Mouse (Mus musculus) right cerebral cortex, postnatal 10 days (tissue): Measurements from ENCODE around the gene Cldn2.
A peak's percentile ranks its signal among the peaks of the same experiment; 100 is the strongest.
"Not testable (repeated sequence)": the region's sequence is repeated elsewhere in the genome, so short reads cannot be mapped to it uniquely, and the experiment has no call there.

Experiments used
- DNase-seq, 2 experiments: peaks; one replicate each; pipeline ENCODE4 v3.0.0; 2021; ENCODE audit warnings: low spot score in 2 of 2

Gene Cldn2

GRCm38 (mm10) chrX:139800406-139800878 is at the start of gene Cldn2:
TSS of gene Cldn2 (plus strand) at chrX:139800828.
- no peak for DNase-seq

DNA sequence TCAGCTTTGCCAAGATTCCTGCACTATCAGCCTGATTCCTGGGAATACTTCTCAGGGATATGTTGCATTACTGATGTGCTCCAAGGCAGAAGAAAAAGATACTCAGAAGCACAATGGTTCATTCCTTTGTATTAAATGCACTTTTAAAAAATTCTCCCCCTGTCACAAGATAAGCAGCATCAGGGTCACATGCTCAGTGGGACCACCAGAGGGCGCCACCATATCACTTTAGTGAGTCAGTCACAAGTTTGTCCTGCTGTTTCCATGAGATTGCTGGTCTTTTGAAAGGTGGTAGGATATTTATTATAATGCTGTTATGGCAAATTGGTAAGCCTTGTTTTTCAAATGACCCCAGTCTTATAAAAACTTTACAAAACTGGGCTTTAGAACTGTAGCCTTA is 48.8 kb upstream of the Cldn2 start:
- peak in 1 of 2 experiments; percentile 48 for DNase-seq

DNA sequence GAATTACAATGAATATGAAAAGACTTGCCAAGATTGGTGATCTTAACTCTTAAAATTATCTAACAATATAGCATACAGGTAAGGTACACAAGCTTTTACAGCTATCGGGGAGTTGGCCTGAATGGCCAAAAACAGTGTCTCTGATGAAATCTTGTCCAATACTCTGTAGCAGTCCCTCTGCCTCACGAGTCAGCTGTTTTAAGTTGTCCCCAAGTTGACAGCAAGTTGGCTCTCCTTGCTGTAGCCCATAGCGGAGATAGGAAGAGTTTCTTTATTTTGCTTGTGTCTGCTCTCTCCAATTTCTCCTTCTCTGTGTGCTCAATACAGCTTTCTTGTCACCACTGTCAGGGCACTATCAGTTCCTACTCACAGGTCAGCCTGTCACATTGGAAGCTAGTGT is 42.0 kb upstream of the Cldn2 start:
- not testable (repeated sequence) for DNase-seq

DNA sequence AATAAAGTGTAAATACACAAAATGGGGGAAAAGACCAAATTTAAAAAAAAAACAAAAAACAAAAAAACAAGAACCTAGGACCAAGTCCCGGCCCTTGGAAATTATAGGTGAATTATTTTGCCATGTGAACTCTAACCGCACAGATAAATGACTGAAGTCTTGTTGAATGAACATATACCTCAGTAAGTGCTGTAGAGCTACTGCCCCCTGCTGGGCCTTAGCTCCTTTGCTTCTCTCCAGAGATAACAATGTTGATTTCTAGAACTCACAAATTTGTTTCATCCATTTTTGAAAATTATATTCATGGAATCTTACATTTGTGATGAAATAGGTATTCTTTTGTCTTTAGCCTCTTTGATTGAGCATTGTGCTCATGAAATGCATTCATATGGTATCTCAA is 38.1 kb upstream of the Cldn2 start:
- peak; percentile 32 to 53 for DNase-seq

DNA sequence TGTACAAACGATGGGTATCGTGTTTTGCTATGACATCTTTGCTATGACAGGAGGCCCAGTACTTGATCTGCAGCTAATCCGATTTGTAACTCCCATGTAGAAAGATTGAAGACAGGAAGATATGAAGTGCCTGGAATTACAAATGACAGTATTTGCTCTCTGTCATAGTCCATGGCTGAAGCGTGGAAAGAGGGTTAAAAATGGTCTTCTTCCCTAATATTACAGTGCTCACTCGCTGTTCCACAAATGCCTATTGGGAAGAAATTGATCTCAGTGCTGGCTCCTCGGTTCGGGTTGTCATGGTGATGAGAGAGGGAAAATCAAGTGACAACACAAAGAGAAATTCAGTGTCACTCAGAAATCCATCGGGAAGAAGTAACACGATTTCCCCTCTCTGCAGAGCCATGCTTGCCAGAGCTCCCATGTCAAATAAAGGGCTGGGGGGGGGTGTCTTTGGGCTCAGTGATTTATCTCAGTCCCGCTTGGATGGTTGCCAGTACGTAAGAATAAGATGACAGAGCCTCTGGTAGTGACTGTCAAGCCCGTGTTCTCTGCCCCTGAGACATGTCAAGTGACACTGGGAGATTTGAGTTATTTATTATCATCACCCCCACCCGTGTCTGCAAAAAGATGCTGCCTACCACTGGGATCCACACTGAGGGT is 30.5 kb upstream of the Cldn2 start:
- DNase-seq = no peak

DNA sequence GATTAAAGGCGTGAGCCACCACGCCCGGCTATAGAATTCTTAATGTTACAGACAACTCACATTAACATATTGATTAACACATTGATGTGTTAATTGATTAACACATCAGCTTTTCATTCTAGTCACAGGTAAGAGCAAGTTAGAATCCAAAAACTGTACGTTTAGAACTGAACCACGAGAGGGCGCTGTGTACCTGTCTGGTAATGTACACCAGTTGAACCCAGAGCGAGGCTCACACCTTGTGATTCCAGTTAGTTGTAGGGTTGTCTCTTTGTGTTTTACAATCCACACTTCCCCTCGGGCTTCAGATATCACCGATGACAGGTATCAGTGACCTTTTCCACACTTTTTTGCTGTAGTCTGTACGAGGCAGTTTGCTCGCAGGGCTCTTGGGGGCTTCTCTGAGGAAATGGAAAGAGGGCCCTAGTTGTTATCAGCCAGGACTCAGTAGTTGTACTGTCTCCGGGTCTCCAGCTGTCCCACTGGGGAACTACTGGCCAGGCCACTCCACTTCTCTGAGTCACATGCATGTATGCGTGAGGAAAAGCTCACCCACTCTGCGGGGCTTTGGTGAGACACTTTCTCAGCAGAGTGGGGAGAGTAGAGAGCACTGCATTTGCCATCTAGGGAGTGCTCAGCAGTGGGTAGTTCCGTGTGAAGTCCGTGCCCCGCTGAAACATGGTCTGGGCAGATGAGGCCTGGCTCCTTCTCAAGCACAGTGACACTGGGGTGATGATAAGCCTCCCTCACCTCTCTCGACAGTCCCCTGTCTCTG is 26.1 kb upstream of the Cldn2 start:
- DNase-seq = peak; percentile 39 to 53

DNA sequence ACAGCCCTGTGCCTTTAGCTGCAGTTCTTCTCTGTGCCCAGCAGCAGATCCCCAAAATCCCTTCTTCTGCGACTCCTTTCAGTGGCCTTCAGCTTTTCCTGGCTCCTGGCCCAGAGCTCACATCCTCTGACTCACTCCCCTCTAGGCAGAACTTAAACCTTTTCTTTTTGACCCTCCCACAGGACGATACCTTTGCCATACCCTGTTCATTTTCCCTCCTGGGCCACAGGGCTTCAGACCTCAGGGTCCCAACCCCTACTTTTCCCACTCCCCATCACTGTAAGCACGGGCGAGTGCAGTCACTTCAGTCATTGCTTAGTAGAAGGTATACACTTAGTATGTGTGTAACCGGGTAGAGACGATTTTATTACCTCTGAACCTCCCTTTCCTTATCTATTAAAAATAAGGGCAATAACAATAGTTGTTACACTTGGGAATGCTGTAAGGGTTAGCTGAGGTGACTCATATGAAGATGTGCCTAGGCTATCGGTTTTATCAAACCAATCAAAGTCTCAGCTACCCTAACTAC is 25.5 kb upstream of the Cldn2 start:
- DNase-seq = no peak

GRCm38 (mm10) chrX:139777357-139777756 is 23.3 kb upstream of the Cldn2 start:
- no peak for DNase-seq

GRCm38 (mm10) chrX:139778886-139779285 is 21.7 kb upstream of the Cldn2 start:
- no peak for DNase-seq

- DNase-seq = no peak
Measured at GRCm38 (mm10) chrX:139779401-139779800, 21.2 kb upstream of the Cldn2 start.

DNA sequence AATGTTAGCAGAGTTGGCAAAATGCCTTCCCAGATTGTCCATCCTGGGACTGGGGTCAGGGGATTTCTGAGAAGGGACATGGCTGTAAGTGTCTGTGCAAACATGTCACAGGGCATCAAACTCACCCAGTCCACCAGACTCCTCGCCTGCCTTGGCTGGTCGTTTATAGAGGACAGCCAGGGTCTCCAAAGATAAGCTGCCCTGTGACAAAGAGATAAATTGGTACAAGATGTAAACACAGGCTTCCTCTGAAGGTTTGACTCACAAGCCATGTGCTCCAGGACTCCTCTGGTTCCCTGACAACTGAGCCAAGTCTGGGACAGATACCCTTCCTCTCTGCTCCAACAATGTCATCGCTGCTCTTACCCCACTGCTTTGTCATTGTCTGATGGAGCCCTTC is 19.6 kb upstream of the Cldn2 start:
- DNase-seq = no peak

DNA sequence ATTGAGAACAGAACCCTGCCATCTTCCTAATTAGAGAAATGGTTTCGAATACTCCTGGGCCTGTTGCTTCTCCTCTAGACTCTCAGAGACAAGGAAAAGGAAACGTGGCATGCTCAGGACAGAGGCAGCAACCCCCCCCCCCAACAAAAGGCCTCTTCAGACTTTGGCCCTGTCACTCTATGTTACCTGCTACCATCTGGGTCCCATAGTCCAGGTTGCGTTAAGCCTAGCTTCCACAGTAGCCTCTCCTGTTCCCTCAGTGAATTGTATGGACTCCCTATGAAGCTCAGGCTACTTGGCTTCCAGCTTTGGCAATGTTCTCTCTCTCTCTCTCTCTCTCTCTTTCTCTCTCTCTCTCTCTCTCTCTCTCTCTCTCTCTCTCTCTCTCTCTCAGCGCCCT is 19.1 kb upstream of the Cldn2 start:
- no peak for DNase-seq

GRCm38 (mm10) chrX:139782278-139783044 is 18.2 kb upstream of the Cldn2 start, which contains the start of gene Ripply1:
TSS of gene Ripply1 (minus strand) at chrX:139782353.
- DNase-seq = no peak

DNA sequence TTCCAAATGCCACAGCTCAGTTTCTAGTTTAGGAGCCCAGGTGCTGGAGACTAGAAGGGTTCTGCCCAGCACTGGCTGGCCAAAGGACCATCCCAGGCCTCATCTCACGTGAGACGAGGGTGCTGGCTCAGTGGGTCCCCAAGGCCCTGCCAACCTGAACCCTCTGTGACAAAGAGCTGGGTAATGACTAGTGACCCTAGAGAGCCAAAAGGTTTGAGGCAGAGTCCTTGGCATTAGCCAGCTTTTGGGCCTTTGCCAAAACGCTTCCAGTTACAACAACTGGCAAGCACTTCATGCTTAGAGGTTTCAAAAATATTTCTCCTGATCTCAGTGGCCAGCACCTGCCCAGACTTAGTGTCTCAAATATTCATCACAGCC is 17.6 kb upstream of the Cldn2 start:
- DNase-seq = no peak

GRCm38 (mm10) chrX:139785764-139786163 is 14.9 kb upstream of the Cldn2 start:
- no peak for DNase-seq

GRCm38 (mm10) chrX:139794072-139794845 is 6.4 kb upstream of the Cldn2 start:
- no peak for DNase-seq

GRCm38 (mm10) chrX:139796037-139796436 is 4.6 kb upstream of the Cldn2 start:
- no peak for DNase-seq

DNA sequence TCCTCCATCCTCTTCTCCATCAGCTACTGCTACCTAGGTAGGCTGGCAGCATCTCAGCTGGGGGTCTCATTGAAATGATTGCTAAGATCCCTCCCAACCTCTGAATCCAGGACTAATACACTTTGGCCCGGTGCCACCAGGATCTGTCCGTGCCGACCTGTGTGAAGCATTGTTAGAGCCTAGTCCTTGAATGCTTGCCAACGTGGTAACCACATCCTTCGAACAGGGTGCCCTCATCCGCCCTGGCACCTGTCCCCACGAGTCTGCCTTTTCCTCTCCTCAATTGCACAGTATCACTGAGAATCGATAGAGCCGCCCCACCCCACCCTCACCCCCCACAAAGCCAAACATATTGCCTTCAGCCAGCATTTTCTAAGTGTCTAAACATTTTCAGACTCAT is 2.8 kb upstream of the Cldn2 start:
- DNase-seq = no peak

DNA sequence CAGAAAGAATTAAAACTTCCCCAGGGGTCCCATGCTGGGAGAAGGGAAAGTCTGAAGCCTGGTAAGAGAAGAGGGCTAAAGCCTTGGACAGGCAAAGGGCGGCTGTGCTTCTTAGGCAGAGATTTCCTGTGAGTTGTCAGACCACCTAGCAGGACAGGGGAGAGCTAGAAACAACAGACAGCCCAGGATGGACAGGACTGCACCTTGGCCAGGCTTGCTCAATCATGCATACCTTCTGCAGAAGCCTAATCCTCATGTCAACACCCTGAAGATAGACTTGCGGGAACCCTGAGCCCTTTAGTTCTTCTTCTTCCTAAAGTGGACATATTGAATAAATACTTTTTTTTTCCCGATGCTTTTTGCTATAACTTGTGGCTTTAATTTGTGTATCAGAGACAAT is 675 bp upstream of the Cldn2 start:
- no peak for DNase-seq

GRCm38 (mm10) chrX:139803028-139803427 is 2.4 kb downstream of the Cldn2 start:
- no peak for DNase-seq

GRCm38 (mm10) chrX:139805918-139806317 is 5.3 kb downstream of the Cldn2 start:
- no peak for DNase-seq
